Mouse (Mus musculus): ENCODE results near the gene Pex14.

The Pex14 gene

GRCm38 (mm10) chr4:148923414-148923813 lies 176.3 kb downstream of the Pex14 start:
- no peak for DNase-seq (ENCODE audit: low spot score in 2 of 2)

GRCm38 (mm10) chr4:148922221-148922700 lies 177.4 kb downstream of the Pex14 start:
- DNase-seq (ENCODE audit: low spot score in 2 of 2): no peak

- no peak for DNase-seq (ENCODE audit: low spot score in 2 of 2)
These were observed 179.1 kb downstream of the Pex14 start for GRCm38 (mm10) chr4:148920610-148921009.

GRCm38 (mm10) chr4:148918707-148919447 lies 180.8 kb downstream of the Pex14 start:
- DNase-seq (ENCODE audit: low spot score in 2 of 2): no peak

- DNase-seq (ENCODE audit: low spot score in 2 of 2): no peak
These were observed 183.8 kb downstream of the Pex14 start for GRCm38 (mm10) chr4:148915849-148916248.

GRCm38 (mm10) chr4:148914863-148915622 lies 184.6 kb downstream of the Pex14 start:
- DNase-seq (ENCODE audit: low spot score in 2 of 2): no peak

GRCm38 (mm10) chr4:148912826-148913590 lies 186.7 kb downstream of the Pex14 start:
- no peak for DNase-seq (ENCODE audit: low spot score in 2 of 2)

GRCm38 (mm10) chr4:148912134-148912533 lies 187.5 kb downstream of the Pex14 start:
- no peak for DNase-seq (ENCODE audit: low spot score in 2 of 2)

Measured in right cerebral cortex, adult 2 months (tissue).